Mouse (Mus musculus): ENCODE measurements around the gene Amer1.
A peak's percentile ranks its signal among the peaks of the same experiment; 100 is the strongest.

Amer1 gene

DNA sequence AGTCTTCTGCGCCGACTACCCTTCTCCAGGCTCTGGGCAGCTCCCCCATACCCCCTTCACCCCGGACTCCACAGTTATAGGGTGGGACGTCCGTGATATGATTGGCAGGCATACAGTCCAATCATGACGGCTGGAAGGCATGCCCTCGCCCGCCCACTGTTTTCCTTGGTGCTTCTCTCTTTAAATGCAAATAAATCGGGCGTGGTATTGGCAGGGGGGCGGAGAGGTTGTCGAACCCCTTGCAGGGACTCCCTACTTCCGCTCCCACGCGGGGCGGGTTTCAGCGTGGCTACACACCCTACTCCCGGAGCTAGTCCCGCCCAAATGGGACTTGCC, at the start of gene Amer1:
Amer1 (minus strand) TSS at position 97 of the 336 bp plus-strand sequence.
- DNase-seq (ENCODE audit: low read depth, low spot score): peak; percentile 66

DNA sequence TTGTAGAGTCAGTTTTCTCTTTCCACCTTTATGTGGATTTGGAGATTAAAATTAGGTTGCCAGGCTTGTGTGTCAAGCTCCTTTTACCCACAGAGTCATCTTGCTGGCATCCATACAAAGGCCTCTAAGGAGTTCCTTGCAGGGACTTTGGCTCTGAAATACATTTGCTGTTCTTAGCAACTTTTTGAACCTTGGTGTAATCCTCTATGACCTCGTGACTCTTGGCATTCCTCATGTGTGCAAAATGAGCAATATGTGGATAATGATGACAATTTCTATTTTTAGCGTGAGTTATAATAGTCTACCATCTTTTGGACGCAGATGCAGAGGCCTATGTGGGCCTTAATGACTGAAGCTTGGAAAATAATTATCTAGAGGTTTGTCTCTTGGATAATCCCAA, 12.5 kb upstream of the Amer1 start:
- no peak for DNase-seq (ENCODE audit: low read depth, low spot score)

GRCm38 (mm10) chrX:95445866-95446265, 1.2 kb upstream of the Amer1 start:
- DNase-seq (ENCODE audit: low read depth, low spot score): no peak

GRCm38 (mm10) chrX:95445141-95445540, 469 bp upstream of the Amer1 start:
- DNase-seq (ENCODE audit: low read depth, low spot score): no peak

GRCm38 (mm10) chrX:95443898-95444775, 535 bp downstream of the Amer1 start:
- peak; percentile 9 for DNase-seq (ENCODE audit: low read depth, low spot score)

- DNase-seq (ENCODE audit: low read depth, low spot score): no peak
Measured at GRCm38 (mm10) chrX:95443390-95443789, 1.3 kb downstream of the Amer1 start.

- no peak for DNase-seq (ENCODE audit: low read depth, low spot score)
Measured at GRCm38 (mm10) chrX:95442261-95442660, 2.4 kb downstream of the Amer1 start.

GRCm38 (mm10) chrX:95441290-95441689, 3.4 kb downstream of the Amer1 start:
- DNase-seq (ENCODE audit: low read depth, low spot score): no peak

DNA sequence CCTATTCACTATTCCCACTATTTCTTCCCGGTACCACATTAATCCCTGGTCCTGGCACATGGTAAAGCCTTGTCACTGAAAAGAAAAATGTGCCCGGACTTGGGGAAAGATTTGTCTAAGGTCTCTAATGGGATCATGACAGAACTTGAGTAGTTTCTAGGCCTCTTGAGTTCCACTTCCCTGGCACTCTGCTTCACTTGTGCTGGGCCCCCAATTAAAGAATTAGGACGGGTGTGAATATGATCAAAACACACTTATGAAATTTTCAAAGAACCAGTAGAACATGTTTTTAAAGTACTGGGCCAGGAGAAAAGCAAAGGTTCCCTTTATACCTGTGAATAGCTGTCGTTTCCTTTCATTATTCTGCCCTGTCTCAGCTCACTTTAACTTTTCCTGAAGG, 6.2 kb downstream of the Amer1 start:
- no peak for DNase-seq (ENCODE audit: low read depth, low spot score)

GRCm38 (mm10) chrX:95437236-95437635, 7.4 kb downstream of the Amer1 start:
- no peak for DNase-seq (ENCODE audit: low read depth, low spot score)

GRCm38 (mm10) chrX:95373101-95373500, 71.6 kb downstream of the Amer1 start:
- no peak for DNase-seq (ENCODE audit: low read depth, low spot score)

All from WW6 (cell line).